Mouse (Mus musculus): ENCODE measurements at regions not wholly inside any gene's neighbourhood (a gene's known extent, or its start where the extent isn't known, plus 50 kb on each side); places are given as distances from the start of the nearest gene placed in this dataset.

DNA sequence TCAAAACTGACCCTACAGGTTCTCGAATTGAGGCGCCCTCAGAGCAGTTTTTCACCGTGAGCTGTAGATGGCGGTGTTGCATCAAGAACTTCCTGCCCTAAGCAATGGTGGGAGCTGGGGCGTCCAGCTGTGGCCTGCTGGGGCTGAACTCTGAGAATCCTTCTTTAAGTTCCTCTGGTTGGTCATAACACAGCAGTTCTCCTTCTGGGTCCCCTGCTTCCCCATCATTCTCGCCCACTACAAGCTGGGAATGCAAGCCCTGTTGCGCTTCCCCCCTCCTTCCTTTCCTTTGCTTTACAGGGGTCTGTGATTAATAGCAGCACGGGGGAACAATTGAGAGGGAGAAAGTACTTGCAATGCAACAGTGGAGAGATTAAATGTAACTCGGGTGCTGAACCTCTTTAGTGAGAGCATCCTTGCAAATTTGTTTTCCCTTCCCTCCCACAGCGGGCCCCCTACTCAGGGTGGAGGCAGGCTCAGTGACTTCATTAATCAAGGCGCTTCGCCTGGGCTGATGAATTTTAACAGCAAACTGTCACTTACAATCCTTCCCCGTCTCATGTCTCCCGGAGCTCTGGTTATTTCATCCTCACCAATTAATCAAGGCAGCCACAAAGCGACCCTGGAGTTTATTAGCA lies 794.3 kb upstream of the Api5 start:
- peak overlapping the region; percentile 27 for H3K4me2 ChIP-seq (replicated peaks)
- 8% methylated on average over 15 of the region's 15 CpGs for WGBS
- no peak overlapping the region for H3K9ac ChIP-seq
- no peak overlapping the region for H3K27ac ChIP-seq
- H3K9me3 ChIP-seq: no peaks in the 10 kb centered on the region
- H3K4me3 ChIP-seq (replicated peaks): no peak overlapping the region
- no peaks in the 10 kb centered on the region for H3K27me3 ChIP-seq (replicated peaks)
- H3K36me3 ChIP-seq: no peaks in the 10 kb centered on the region
- ATAC-seq: peak; percentile 89
- H3K4me1 ChIP-seq (replicated peaks): 0 out of 2 replicates have a peak, but pooled peaks cover 3% of the 10 kb centered on the region

DNA sequence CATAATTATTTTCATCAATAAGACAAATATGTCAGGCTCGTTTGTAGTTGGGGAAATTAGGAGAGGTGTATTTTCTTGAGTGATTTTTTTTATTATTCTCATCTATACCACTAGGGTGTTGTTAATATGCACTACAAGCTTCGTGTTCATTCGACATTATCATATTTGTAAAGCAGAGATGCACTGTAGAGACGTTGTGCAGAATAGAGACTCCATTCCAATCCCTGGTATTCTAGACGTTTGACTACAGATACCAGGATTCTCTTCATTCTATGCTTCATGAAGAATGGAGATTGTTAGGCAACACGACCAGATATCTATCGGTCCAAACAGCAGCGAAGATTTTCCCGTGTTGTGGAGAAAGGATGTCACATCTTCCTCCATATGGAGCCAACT lies 793.8 kb upstream of the Api5 start:
- 25% methylated on average over 9 of the region's 9 CpGs for WGBS
- Histone ChIP-seq H3K36me3 (no peaks in the 10 kb centered on the region), H3K27ac (no peak overlapping the region), H3K27me3 (replicated peaks) (no peaks in the 10 kb centered on the region), H3K4me3 (replicated peaks) (no peak overlapping the region), H3K9ac (no peak overlapping the region), H3K4me1 (replicated peaks) (0 out of 2 replicates have a peak, but pooled peaks cover 3% of the 10 kb centered on the region), H3K4me2 (replicated peaks) (0 out of 2 replicates have a peak overlapping the region, but pooled peaks have one; percentile 27), H3K9me3 (no peaks in the 10 kb centered on the region)
- ATAC-seq: no peak

DNA sequence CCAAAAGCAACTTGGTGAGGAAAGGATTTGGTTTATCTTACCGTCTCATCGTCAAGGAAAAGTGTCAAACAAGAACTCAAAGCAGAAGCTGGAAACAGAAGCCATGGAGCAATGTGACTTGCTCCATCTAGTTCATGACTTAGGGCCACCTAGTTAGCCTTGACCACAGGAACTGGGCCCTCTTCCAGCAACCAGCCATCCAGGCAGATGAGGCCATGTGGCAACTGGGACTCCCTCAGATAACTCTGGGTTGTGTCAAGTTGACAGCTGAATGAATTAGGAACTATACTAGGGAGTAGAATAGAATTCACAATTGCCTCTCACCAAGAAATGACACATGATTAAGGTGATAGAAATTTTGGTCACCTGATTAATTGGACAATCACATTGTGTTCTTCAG lies 791.5 kb upstream of the Api5 start:
- Histone ChIP-seq H3K36me3 (no peaks in the 10 kb centered on the region), H3K27me3 (replicated peaks) (no peaks in the 10 kb centered on the region), H3K4me3 (replicated peaks) (no peak overlapping the region), H3K9ac (no peak overlapping the region), H3K4me1 (replicated peaks) (0 out of 2 replicates have a peak, but pooled peaks cover 3% of the 10 kb centered on the region), H3K4me2 (replicated peaks) (no peak overlapping the region), H3K27ac (no peak overlapping the region), H3K9me3 (no peaks in the 10 kb centered on the region)
- ATAC-seq: no peak
- WGBS: 63% methylated on average over 2 of the region's 2 CpGs

DNA sequence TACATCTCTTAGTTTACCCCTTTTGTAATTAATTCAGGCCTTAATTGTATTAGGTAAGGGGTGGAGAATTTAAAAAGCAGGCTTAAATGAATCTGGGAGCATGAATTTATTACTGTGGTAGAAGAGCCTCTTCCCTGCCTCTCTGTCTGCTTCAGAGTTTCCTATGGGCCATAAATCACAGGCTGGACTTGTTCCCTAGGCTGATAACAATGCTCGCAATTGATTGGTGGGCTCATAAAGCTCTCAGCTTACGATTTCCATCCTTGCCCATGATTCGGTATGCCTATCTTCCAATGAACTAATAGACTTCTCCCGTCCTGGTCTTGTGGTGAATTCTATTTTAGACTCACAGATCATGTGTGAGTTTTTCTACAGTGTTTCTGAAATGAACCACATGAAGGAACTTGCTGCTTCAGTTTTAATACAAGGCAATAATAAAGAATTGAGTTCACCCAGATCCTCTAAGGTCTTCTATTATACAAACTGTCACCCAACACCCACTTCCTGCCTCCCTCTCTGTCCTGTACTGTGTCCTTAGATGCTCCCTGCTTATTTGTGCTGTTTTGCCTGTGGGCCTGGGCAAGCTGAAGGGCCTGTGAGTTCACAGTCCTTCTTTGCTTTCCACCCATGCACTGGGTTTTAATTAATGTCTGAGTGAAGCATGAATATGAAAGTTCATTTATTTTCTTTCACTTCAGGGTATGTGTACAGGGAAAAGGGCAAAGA lies 772.4 kb upstream of the Api5 start:
- H3K27me3 ChIP-seq (replicated peaks): no peaks in the 10 kb centered on the region
- no peak for ATAC-seq
- H3K4me3 ChIP-seq (replicated peaks): no peak overlapping the region
- H3K36me3 ChIP-seq: no peaks in the 10 kb centered on the region
- 7% methylated on average over 4 of the region's 4 CpGs for WGBS
- H3K27ac ChIP-seq: no peak overlapping the region
- no peaks in the 10 kb centered on the region for H3K4me1 ChIP-seq (replicated peaks)
- H3K9me3 ChIP-seq: no peaks in the 10 kb centered on the region
- H3K9ac ChIP-seq: no peak overlapping the region
- no peak overlapping the region for H3K4me2 ChIP-seq (replicated peaks)

Data from intestine, embryonic 15.5 days (tissue).